27 mouse cellular contexts compared by ENCODE assay signal in the genomic region with DNA sequence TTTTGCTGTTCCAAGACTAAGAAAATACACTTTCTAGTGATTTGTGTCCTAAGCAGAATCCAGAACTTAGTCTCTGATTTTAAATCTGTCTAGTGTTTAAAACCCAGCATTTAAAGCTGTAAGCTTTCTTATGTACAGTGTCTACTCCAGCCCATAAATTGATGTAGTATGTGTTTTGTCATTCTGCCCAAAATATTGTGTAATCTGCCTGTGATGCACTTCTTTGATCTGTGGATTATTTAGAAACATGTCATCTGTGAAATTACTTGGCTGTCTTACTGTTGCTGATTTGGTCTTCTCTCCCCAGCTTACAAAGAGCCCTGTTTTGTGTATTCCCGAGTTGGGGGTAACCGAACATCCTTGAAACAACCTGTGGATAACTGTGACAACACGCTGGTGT. TPM values are rescaled to one million over a fixed set of nuclear protein-coding genes. Genes with fewer than 3 reads are reported as not detected.
DNase-seq lines count a peak whose midpoint lies in the region; ATAC-seq and TF ChIP-seq lines count a peak whose summit lies in the region.
"Had no signal": no experiment of that assay in that cellular context is flagged by ENCODE, and none has a peak within 500 bp of the region (broad histone marks: within the 10 kb centered on the region; RNA-seq: fewer than 3 reads in every experiment).

No protein-coding gene starts in this region.

- no peak for TF ChIP-seq POLR2A in liver, adult 2 months (IDR thresholded peaks at IDR 0.05; ENCODE audit: extremely low read depth, insufficient read depth, low read length)
- TF ChIP-seq POLR2A in embryonic fibroblast, embryonic 13.5 days (IDR thresholded peaks at IDR 0.05; ENCODE audit: low read depth, low read length): no peak

- no peak for TF ChIP-seq CTCF in liver, adult 2 months (IDR thresholded peaks at IDR 0.05; ENCODE audit: low read depth, low read length)
- no peak for TF ChIP-seq CTCF in embryonic fibroblast, embryonic 13.5 days (IDR thresholded peaks at IDR 0.05; ENCODE audit: borderline replicate concordance, insufficient read depth, low read length)

- H3K27ac ChIP-seq in liver, adult 2 months (replicated peaks; ENCODE audit: insufficient read depth, low read depth, low read length): no peak overlapping the region
- no peak overlapping the region for H3K27ac ChIP-seq in liver, embryonic 11.5 days (ENCODE audit: low read depth, low read length)
- peak overlapping the region; percentile 100 for H3K27ac ChIP-seq in embryonic fibroblast, embryonic 13.5 days (ENCODE audit: insufficient read depth, low read length)
- H3K27ac ChIP-seq: forebrain, embryonic 13.5 days; hindbrain, embryonic 10.5 days; hindbrain, embryonic 15.5 days; kidney, embryonic 15.5 days; neural tube, embryonic 12.5 days had no signal

- H3K4me2 ChIP-seq in liver, embryonic 11.5 days: no peak overlapping the region
- H3K4me2 ChIP-seq: forebrain, embryonic 13.5 days; hindbrain, embryonic 15.5 days; kidney, embryonic 15.5 days; midbrain, embryonic 11.5 days; neural tube, embryonic 12.5 days had no signal

- no peaks in the 10 kb centered on the region for H3K4me1 ChIP-seq in liver, adult 2 months (ENCODE audit: control insufficient read depth, insufficient read depth, low read length)
- no peaks in the 10 kb centered on the region for H3K4me1 ChIP-seq in liver, embryonic 11.5 days (replicated peaks; ENCODE audit: control insufficient read depth, insufficient read depth, low read length)
- peaks cover 2% of the 10 kb centered on the region for H3K4me1 ChIP-seq in embryonic fibroblast, embryonic 13.5 days (ENCODE audit: control insufficient read depth, insufficient read depth, low read length)
- H3K4me1 ChIP-seq: forebrain, embryonic 13.5 days; hindbrain, embryonic 10.5 days; hindbrain, embryonic 15.5 days; kidney, embryonic 15.5 days; neural tube, embryonic 12.5 days had no signal

- H3K4me3 ChIP-seq in liver, adult 2 months (ENCODE audit: insufficient read depth, low read depth, low read length): no peak overlapping the region
- H3K4me3 ChIP-seq in liver, embryonic 11.5 days (ENCODE audit: low read depth, low read length): no peak overlapping the region
- no peak overlapping the region for H3K4me3 ChIP-seq in embryonic fibroblast, embryonic 13.5 days (ENCODE audit: insufficient read depth, low read length)
- H3K4me3 ChIP-seq: forebrain, embryonic 13.5 days; hindbrain, embryonic 10.5 days; hindbrain, embryonic 15.5 days; kidney, embryonic 15.5 days; neural tube, embryonic 12.5 days had no signal

- no peaks in the 10 kb centered on the region for H3K27me3 ChIP-seq in liver, adult 2 months (ENCODE audit: control insufficient read depth, insufficient read depth, low read length)
- H3K27me3 ChIP-seq in liver, embryonic 11.5 days (replicated peaks; ENCODE audit: control insufficient read depth, insufficient read depth, low read length): no peaks in the 10 kb centered on the region
- H3K27me3 ChIP-seq: forebrain, embryonic 13.5 days; hindbrain, embryonic 15.5 days; kidney, embryonic 15.5 days; neural tube, embryonic 12.5 days had no signal

- H3K79me2 ChIP-seq in liver, adult 2 months (ENCODE audit: control insufficient read depth, insufficient read depth, low read length): no peaks in the 10 kb centered on the region

- WGBS in liver, adult 2 months: 74% methylated on average over 3 of the region's 3 CpGs
- WGBS in liver, embryonic 11.5 days: 82% methylated on average over 3 of the region's 3 CpGs

- ATAC-seq in liver, embryonic 11.5 days (replicated peaks; ENCODE audit: low FRiP score): no peak
- ATAC-seq: forebrain, embryonic 13.5 days; inflammation-experienced regulatory T-cells, adult 6 months; midbrain, embryonic 16.5 days had no signal

- no peaks in the 10 kb centered on the region for H3K9me3 ChIP-seq in liver, embryonic 11.5 days (ENCODE audit: control insufficient read depth, low read length)
- H3K9me3 ChIP-seq: forebrain, embryonic 13.5 days; hindbrain, embryonic 10.5 days; hindbrain, embryonic 15.5 days; kidney, embryonic 15.5 days; neural tube, embryonic 12.5 days had no signal

- DNase-seq in liver, adult 2 months (ENCODE audit: extremely low read depth, low read depth, low spot score): peak; percentile 16
- DNase-seq in liver, embryonic 11.5 days (ENCODE audit: low spot score): no peak
- DNase-seq in 416B (ENCODE audit: low read depth): peak; percentile 48
- peak; percentile 51 for DNase-seq in lung, postnatal 36 days
- DNase-seq in layer of hippocampus, postnatal 36 days: no peak
- DNase-seq in spleen, postnatal 14 days (ENCODE audit: low spot score in 2 of 2): no peak
- DNase-seq: adrenal gland, postnatal 14 days; cerebellum, adult 11 months; cerebellum, postnatal 10 days; gastrocnemius, postnatal 14 days; heart, postnatal 14 days; kidney, adult 11 months; layer of hippocampus, adult 9-11 months; liver; right cerebral cortex, adult 18-20 months; right cerebral cortex, postnatal 4 days; thymus, adult 2 months; thymus, postnatal 36 days had no signal

- H3K9ac ChIP-seq in liver, adult 2 months (ENCODE audit: low read depth, low read length): no peak overlapping the region
- no peak overlapping the region for H3K9ac ChIP-seq in liver, embryonic 11.5 days (ENCODE audit: low read depth, low read length)
- H3K9ac ChIP-seq: forebrain, embryonic 13.5 days; hindbrain, embryonic 15.5 days; kidney, embryonic 15.5 days; neural tube, embryonic 12.5 days had no signal

- no peaks in the 10 kb centered on the region for H3K36me3 ChIP-seq in liver, adult 2 months (ENCODE audit: control insufficient read depth, insufficient read depth, low read length)
- H3K36me3 ChIP-seq in liver, embryonic 11.5 days (ENCODE audit: control insufficient read depth, insufficient read depth, low read length): no peaks in the 10 kb centered on the region
- H3K36me3 ChIP-seq: hindbrain, embryonic 10.5 days; hindbrain, embryonic 15.5 days; kidney, embryonic 15.5 days; neural tube, embryonic 12.5 days had no signal

RNA-seq across cellular contexts. Expression of gene Agbl3, which starts 17.7 kb away (rescaled TPM):
- 8.4 and 8.6 TPM in 2 replicates for total RNA-seq in liver, adult 2 months (2014; rRNA removed)
- 2.2 and 2.3 TPM in 2 replicates for polyA plus RNA-seq in liver, adult 2 months (2012; rRNA removed)
- 4.4 and 4.5 TPM in 2 replicates for polyA plus RNA-seq in liver, embryonic 11.5 days (2014; fragmentation: Nextera tagmentation; extraction: Ambion mirVana)
- 5.0 and 6.8 TPM in 2 replicates for polyA plus RNA-seq in embryonic fibroblast, embryonic 13.5 days (2011; ENCODE audit: insufficient read length, low read depth, missing spikeins)
- 10 to 100 TPM; 13.7 to 13.8 TPM for total RNA-seq in layer of hippocampus, postnatal 36 days (2021)

Comparison
In these comparisons a context has a peak if more than half of its experiments do, and no peak if none do; other contexts are left out.
1. DNase-seq: peak in liver, adult 2 months (single experiment), 416B (single experiment) and lung, postnatal 36 days (single experiment); none in liver, embryonic 11.5 days (single experiment), layer of hippocampus, postnatal 36 days (0 of 2) and spleen, postnatal 14 days (0 of 2).